Mouse (Mus musculus): ENCODE data around the gene Ttc28.

GRCm38 (mm10) chr5:111120705-111121420 is 241.3 kb downstream of the Ttc28 start:
- TF ChIP-seq CTCF (conservative IDR thresholded peaks at IDR 0.05 in 1 of 2, IDR thresholded peaks at IDR 0.05 in 1 of 2; ENCODE audit: low read depth in 2 of 2, low read length in 2 of 2), result no peak
- no peak for TF ChIP-seq MYC (IDR thresholded peaks at IDR 0.05; ENCODE audit: low read depth, low read length)
- no peak for TF ChIP-seq POLR2A (IDR thresholded peaks at IDR 0.05; ENCODE audit: low read depth, low read length)

Data from CH12.LX (cell line).